Mouse (Mus musculus) hindbrain, embryonic 13.5 days (tissue): ENCODE measurements at regions not wholly inside any gene's neighbourhood (a gene's known extent, or its start where the extent isn't known, plus 50 kb on each side); places are given as distances from the start of the nearest gene placed in this dataset.

ENCODE experiments used
- ATAC-seq: fragments of 200-750 bp; cut with Nextera tagmentation; 2 replicates; pipeline ENCODE4 v1.8.0; 2017; ENCODE audit warnings: moderate TSS enrichment; ENCODE audit not compliant: low FRiP score
- H3K27ac ChIP-seq: fragments of 300-500 bp; sonication (generic); 2 replicates; pipeline ENCODE4 v1.5.1; 2015; ENCODE audit warnings: inconsistent platforms, mild to moderate bottlenecking, moderate library complexity
- H3K27me3 ChIP-seq: fragments of 300-500 bp; sonication (generic); 2 replicates; pipeline ENCODE4 v1.6.1; 2015; ENCODE audit warnings: mild to moderate bottlenecking, inconsistent platforms
- H3K36me3 ChIP-seq: fragments of 300-500 bp; sonication (generic); 2 replicates; pipeline ENCODE4 v1.6.1; 2015; ENCODE audit warnings: mild to moderate bottlenecking, inconsistent platforms
- H3K4me1 ChIP-seq: fragments of 300-500 bp; sonication (generic); replicated peaks from 2 replicates; pipeline ENCODE4 v1.6.1; 2015; ENCODE audit warnings: inconsistent platforms
- H3K4me2 ChIP-seq: fragments of 300-500 bp; sonication (generic); 2 replicates; pipeline ENCODE4 v1.6.1; 2015; ENCODE audit warnings: inconsistent platforms, mild to moderate bottlenecking, moderate library complexity
- H3K4me3 ChIP-seq: fragments of 300-500 bp; sonication (generic); 2 replicates; pipeline ENCODE4 v1.5.1; 2015; ENCODE audit warnings: mild to moderate bottlenecking, inconsistent platforms
- H3K9ac ChIP-seq: fragments of 300-500 bp; sonication (generic); 2 replicates; pipeline ENCODE4 v1.6.1; 2015; ENCODE audit warnings: mild to moderate bottlenecking, inconsistent platforms
- H3K9me3 ChIP-seq: fragments of 300-500 bp; sonication (generic); 2 replicates; pipeline ENCODE4 v1.6.1; 2016; ENCODE audit warnings: inconsistent platforms
- WGBS: fragments of 180-500 bp; shearing (Covaris S2); methylation state at CpG from one replicate; pipeline ENCODE4 v1.1.7; 2015; 5-methylcytosine and 5-hydroxymethylcytosine counted together

DNA sequence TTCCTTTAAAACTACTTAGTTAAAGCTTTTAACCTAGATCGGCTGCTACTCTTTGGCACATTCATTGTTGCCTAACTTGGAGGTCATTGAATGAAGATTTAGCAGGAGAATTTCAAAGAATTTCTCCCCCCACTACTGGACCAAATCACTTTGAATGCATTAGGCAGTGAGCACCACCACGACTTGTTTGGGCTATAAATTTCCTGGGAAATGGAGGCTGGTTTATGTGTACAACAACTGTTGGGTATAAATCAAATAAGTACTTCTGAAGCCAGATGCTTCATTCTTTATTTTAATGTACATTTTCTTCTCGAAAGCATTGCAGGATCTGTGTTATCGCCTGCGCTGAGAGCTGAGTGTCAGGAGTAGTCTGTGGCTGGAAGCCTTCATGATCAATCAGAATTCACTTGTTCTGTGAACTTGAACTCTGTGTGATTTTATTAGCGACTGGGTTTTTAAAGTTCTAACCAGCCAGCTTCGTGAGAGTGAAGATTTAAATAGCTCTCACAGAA, 226.5 kb upstream of the Fat1 start:
- Histone ChIP-seq H3K27ac (no peak overlapping the region), H3K4me3 (no peak overlapping the region), H3K9ac (no peak overlapping the region), H3K9me3 (no peaks in the 10 kb centered on the region), H3K27me3 (no peaks in the 10 kb centered on the region), H3K4me2 (no peak overlapping the region), H3K36me3 (no peaks in the 10 kb centered on the region), H3K4me1 (no peaks in the 10 kb centered on the region)
- ATAC-seq = no peak
- WGBS = 70% methylated on average over 7 of the region's 7 CpGs

- H3K36me3 ChIP-seq = no peaks in the 10 kb centered on the region
- no peak for ATAC-seq
- no peaks in the 10 kb centered on the region for H3K27me3 ChIP-seq
- H3K4me2 ChIP-seq = no peak overlapping the region
- 71% methylated on average over 6 of the region's 6 CpGs for WGBS
- no peak overlapping the region for H3K9ac ChIP-seq
- no peaks in the 10 kb centered on the region for H3K4me1 ChIP-seq
- H3K9me3 ChIP-seq = no peaks in the 10 kb centered on the region
- no peak overlapping the region for H3K27ac ChIP-seq
- H3K4me3 ChIP-seq = no peak overlapping the region
Measured at GRCm38 (mm10) chr8:44709171-44709940, 225.9 kb upstream of the Fat1 start.

- H3K27me3 ChIP-seq = no peaks in the 10 kb centered on the region
- no peaks in the 10 kb centered on the region for H3K4me1 ChIP-seq
- no peak overlapping the region for H3K27ac ChIP-seq
- no peaks in the 10 kb centered on the region for H3K36me3 ChIP-seq
- WGBS = 80% methylated on average over 10 of the region's 10 CpGs
- no peak overlapping the region for H3K4me2 ChIP-seq
- H3K9me3 ChIP-seq = no peaks in the 10 kb centered on the region
- H3K9ac ChIP-seq = no peak overlapping the region
- no peak overlapping the region for H3K4me3 ChIP-seq
- no peak for ATAC-seq
Measured at GRCm38 (mm10) chr8:44734577-44734976, 200.7 kb upstream of the Fat1 start.

- ATAC-seq = no peak
- Histone ChIP-seq H3K9ac (no peak overlapping the region), H3K27me3 (no peaks in the 10 kb centered on the region), H3K4me2 (no peak overlapping the region), H3K36me3 (no peaks in the 10 kb centered on the region), H3K4me3 (no peak overlapping the region), H3K4me1 (no peaks in the 10 kb centered on the region), H3K27ac (no peak overlapping the region), H3K9me3 (no peaks in the 10 kb centered on the region)
- WGBS = 83% methylated on average over 5 of the region's 5 CpGs
Measured at GRCm38 (mm10) chr8:44735801-44736200, 199.4 kb upstream of the Fat1 start.

- 80% methylated on average over 2 of the region's 2 CpGs for WGBS
Measured at GRCm38 (mm10) chr8:44743353-44743752, 191.9 kb upstream of the Fat1 start.

DNA sequence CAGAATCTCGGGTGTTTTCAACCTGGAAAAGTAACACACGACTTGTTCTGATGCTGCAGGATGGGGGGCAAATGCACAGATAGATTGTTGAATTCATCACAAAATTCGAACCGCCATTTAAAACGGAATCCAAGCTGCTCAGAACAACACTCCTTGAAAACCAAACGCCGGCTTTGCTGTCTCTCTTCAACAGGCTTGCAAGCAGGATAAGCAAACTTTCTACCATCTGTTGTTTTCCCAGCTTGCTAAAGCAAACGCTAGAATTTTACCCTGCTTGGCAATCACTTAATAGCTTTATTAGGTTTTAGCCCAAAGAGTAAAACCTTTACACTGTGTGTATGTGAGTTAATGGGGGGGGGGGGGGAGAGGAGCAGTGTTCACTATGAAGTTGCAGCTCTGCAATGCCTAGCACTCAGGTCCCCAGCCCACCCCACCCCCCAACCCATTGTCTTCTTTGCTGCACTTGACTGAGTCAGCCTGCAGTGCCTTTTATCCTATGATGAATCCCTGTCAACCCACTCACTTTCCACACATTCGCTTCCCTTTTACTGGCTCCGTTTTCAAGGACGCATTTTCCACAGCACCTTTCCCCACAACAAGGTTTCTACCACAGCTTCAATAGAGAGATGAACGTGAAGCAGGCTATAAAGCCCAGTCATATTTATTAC, 190.1 kb upstream of the Fat1 start:
- 66% methylated on average over 12 of the region's 12 CpGs for WGBS
- no peak overlapping the region for H3K4me3 ChIP-seq
- H3K4me2 ChIP-seq = no peak overlapping the region
- no peak overlapping the region for H3K27ac ChIP-seq
- no peak overlapping the region for H3K9ac ChIP-seq
- ATAC-seq = no peak
- no peaks in the 10 kb centered on the region for H3K36me3 ChIP-seq
- no peaks in the 10 kb centered on the region for H3K9me3 ChIP-seq
- no peaks in the 10 kb centered on the region for H3K4me1 ChIP-seq
- no peaks in the 10 kb centered on the region for H3K27me3 ChIP-seq

More at GRCm38 (mm10) chr8:44743353-44743752, 191.9 kb upstream of the Fat1 start:
- no peak overlapping the region for H3K9ac ChIP-seq
- no peak overlapping the region for H3K4me2 ChIP-seq
- H3K27me3 ChIP-seq = no peaks in the 10 kb centered on the region
- no peaks in the 10 kb centered on the region for H3K9me3 ChIP-seq
- H3K4me1 ChIP-seq = no peaks in the 10 kb centered on the region
- no peak overlapping the region for H3K4me3 ChIP-seq
- H3K27ac ChIP-seq = no peak overlapping the region
- no peaks in the 10 kb centered on the region for H3K36me3 ChIP-seq
- ATAC-seq = no peak

GRCm38 (mm10) chr8:44758727-44759126, 176.5 kb upstream of the Fat1 start:
- Histone ChIP-seq H3K4me2 (no peak overlapping the region), H3K4me1 (no peaks in the 10 kb centered on the region), H3K27me3 (no peaks in the 10 kb centered on the region), H3K9ac (no peak overlapping the region), H3K27ac (no peak overlapping the region), H3K4me3 (no peak overlapping the region), H3K9me3 (no peaks in the 10 kb centered on the region), H3K36me3 (no peaks in the 10 kb centered on the region)
- WGBS = 67% methylated on average over 6 of the region's 6 CpGs
- no peak for ATAC-seq

GRCm38 (mm10) chr8:44762731-44763130, 172.5 kb upstream of the Fat1 start:
- Histone ChIP-seq H3K4me3 (no peak overlapping the region), H3K27me3 (no peaks in the 10 kb centered on the region), H3K27ac (no peak overlapping the region), H3K9ac (no peak overlapping the region), H3K4me1 (no peaks in the 10 kb centered on the region), H3K9me3 (no peaks in the 10 kb centered on the region), H3K36me3 (no peaks in the 10 kb centered on the region), H3K4me2 (no peak overlapping the region)
- ATAC-seq = no peak
- WGBS = 91% methylated on average over 10 of the region's 10 CpGs

DNA sequence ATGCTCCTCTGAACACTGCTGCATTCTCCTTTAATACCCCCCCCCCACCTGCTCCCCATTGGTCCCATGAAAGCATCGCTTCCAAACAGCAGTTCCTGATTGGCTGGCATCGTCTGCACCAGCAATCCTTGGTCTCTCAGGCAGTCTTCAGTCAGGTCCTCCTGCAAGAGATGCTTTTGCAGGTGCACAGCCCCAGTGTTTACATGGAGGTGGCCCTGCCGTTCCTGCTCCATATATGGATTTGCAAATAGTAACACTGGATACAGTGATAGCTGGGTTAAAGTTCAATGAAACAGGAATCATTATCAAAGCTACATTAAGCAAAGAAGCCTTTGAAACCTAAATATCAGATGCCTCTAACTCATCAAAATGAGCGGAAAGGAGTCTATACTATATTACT, 170.1 kb upstream of the Fat1 start:
- no peak overlapping the region for H3K4me2 ChIP-seq
- 87% methylated on average over 4 of the region's 4 CpGs for WGBS
- no peaks in the 10 kb centered on the region for H3K9me3 ChIP-seq
- H3K36me3 ChIP-seq = no peaks in the 10 kb centered on the region
- H3K4me3 ChIP-seq = no peak overlapping the region
- H3K27me3 ChIP-seq = no peaks in the 10 kb centered on the region
- no peak overlapping the region for H3K27ac ChIP-seq
- H3K9ac ChIP-seq = no peak overlapping the region
- no peak for ATAC-seq
- no peaks in the 10 kb centered on the region for H3K4me1 ChIP-seq

DNA sequence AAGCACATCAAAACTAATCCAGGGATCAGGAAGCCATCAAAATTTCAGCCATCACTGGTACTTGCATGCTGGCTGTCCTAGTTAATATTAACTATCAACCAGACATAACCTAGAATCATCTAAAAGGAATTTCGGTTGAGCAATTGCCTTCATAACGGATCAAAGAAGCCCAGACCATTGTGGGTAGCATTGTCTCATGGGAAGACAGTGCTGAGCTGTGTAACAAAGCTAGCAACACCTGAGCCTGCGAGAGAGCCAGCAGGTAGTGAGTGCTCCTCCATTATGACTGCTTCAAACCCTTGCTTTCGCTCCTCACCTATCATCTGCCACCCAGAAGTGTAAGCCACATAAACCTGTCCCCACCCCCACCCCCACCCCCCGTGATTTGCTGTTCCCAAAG, 169.6 kb upstream of the Fat1 start:
- no peak for ATAC-seq
- Histone ChIP-seq H3K9me3 (no peaks in the 10 kb centered on the region), H3K4me3 (no peak overlapping the region), H3K4me1 (no peaks in the 10 kb centered on the region), H3K9ac (no peak overlapping the region), H3K27ac (no peak overlapping the region), H3K36me3 (no peaks in the 10 kb centered on the region), H3K4me2 (no peak overlapping the region), H3K27me3 (no peaks in the 10 kb centered on the region)
- 81% methylated on average over 5 of the region's 5 CpGs for WGBS

DNA sequence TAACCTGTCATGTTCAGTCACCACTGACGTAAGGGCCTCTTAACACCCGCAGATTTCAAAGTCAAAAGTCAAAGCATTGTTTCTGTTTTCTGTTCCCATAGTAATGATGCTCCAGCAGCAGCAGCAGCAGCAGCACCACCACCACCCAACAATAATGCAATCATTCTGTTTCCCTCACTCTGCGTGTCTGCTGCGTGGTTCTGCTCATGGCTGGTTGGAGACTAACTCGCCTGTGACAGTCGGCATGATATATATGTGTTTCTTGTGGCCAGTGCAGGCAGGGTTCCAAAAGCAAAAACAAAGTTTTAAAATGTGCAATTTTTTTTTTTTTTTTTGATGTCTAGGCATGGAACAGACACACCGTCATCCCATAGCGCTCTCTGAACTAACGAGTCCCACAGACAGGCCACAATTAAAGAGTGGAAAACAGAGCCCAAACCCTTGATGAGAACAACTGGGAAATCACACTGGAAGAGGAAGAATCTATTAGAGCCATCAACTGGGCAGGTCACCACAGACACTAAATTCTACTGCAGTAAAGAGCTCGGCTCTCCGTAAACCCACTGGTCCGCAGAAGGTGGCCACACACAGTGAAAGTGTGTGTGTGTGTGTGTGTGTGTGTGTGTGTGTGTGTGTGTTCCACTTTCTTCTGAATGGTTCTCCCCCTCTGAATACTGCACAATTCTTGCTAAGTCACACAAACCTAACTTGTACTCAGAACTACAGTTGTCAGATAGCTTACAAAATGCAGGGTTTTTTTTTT, 169.0 kb upstream of the Fat1 start:
- Histone ChIP-seq H3K9me3 (no peaks in the 10 kb centered on the region), H3K4me1 (no peaks in the 10 kb centered on the region), H3K9ac (no peak overlapping the region), H3K36me3 (no peaks in the 10 kb centered on the region), H3K27me3 (no peaks in the 10 kb centered on the region), H3K4me3 (no peak overlapping the region), H3K4me2 (no peak overlapping the region), H3K27ac (no peak overlapping the region)
- no peak for ATAC-seq
- 80% methylated on average over 12 of the region's 12 CpGs for whole genome bisulfite sequencing

GRCm38 (mm10) chr8:44767271-44767670, 168.0 kb upstream of the Fat1 start:
- Histone ChIP-seq H3K27me3 (no peaks in the 10 kb centered on the region), H3K4me1 (no peaks in the 10 kb centered on the region), H3K27ac (no peak overlapping the region), H3K9me3 (no peaks in the 10 kb centered on the region), H3K4me3 (no peak overlapping the region), H3K9ac (no peak overlapping the region), H3K4me2 (no peak overlapping the region), H3K36me3 (no peaks in the 10 kb centered on the region)
- 83% methylated on average over 4 of the region's 4 CpGs for WGBS
- no peak for ATAC-seq
